Mouse (Mus musculus): ENCODE measurements around the gene Mzt1.
A peak's percentile ranks its signal among the peaks of the same experiment; 100 is the strongest.

Mzt1 gene

GRCm38 (mm10) chr14:99018691-99019090 is 27.2 kb downstream of the Mzt1 start:
- DNase-seq (ENCODE audit: low spot score in 2 of 2) = no peak

- no peak for DNase-seq (ENCODE audit: low spot score in 2 of 2)
Observed at GRCm38 (mm10) chr14:99010920-99011313, 35.0 kb downstream of the Mzt1 start.

- peak; percentile 10 to 41 for DNase-seq (ENCODE audit: low spot score in 2 of 2)
Observed at GRCm38 (mm10) chr14:99010224-99010919, 35.6 kb downstream of the Mzt1 start.

- no peak for DNase-seq (ENCODE audit: low spot score in 2 of 2)
Observed at GRCm38 (mm10) chr14:98994218-98994617, 51.7 kb downstream of the Mzt1 start, which contains the start of gene Rpl36a-ps1. Rpl36a-ps1 (minus strand) TSS chr14:98994318.

GRCm38 (mm10) chr14:98992482-98992881 is 53.5 kb downstream of the Mzt1 start:
- DNase-seq (ENCODE audit: low spot score in 2 of 2) = no peak

- DNase-seq (ENCODE audit: low spot score in 2 of 2) = no peak
Observed at GRCm38 (mm10) chr14:98990636-98991035, 55.3 kb downstream of the Mzt1 start.

GRCm38 (mm10) chr14:98989818-98990217 is 56.1 kb downstream of the Mzt1 start:
- DNase-seq (ENCODE audit: low spot score in 2 of 2) = no peak
